Mouse (Mus musculus) spleen, adult 2 months (tissue): Measurements from ENCODE around the gene 1700067K01Rik. TPM values are rescaled to one million over a fixed set of nuclear protein-coding genes. Genes with fewer than 3 reads are reported as not detected.

Source experiments
- DNase-seq, 2 experiments: peaks; one replicate each; pipeline versions ENCODE4 v3.0.0 to v3.0.0-alpha.2; 2012 to 2021; ENCODE audit warnings: low spot score in 2 of 2, low read depth in 1 of 2
- H3K27ac ChIP-seq: fragments of 200-500 bp; 2 replicates; pipeline ENCODE4 v1.5.1; 2012; ENCODE audit warnings: low read length, inconsistent platforms; ENCODE audit not compliant: insufficient read depth
- H3K27me3 ChIP-seq: fragments of 200-500 bp; 2 replicates; pipeline ENCODE4 v1.6.1; 2012; ENCODE audit warnings: mild to moderate bottlenecking, moderate library complexity, low read length, inconsistent platforms; ENCODE audit not compliant: control insufficient read depth, insufficient read depth
- H3K36me3 ChIP-seq: fragments of 200-500 bp; 2 replicates; pipeline ENCODE4 v1.6.1; 2012; ENCODE audit warnings: mild to moderate bottlenecking, low read length, inconsistent platforms; ENCODE audit not compliant: control insufficient read depth, insufficient read depth
- H3K4me1 ChIP-seq: fragments of 200-500 bp; 2 replicates; pipeline ENCODE4 v1.6.1; 2011; ENCODE audit warnings: inconsistent platforms; ENCODE audit not compliant: control insufficient read depth, insufficient read depth, insufficient read length
- H3K4me3 ChIP-seq: fragments of 200-500 bp; 2 replicates; pipeline ENCODE4 v1.5.1; 2011; ENCODE audit warnings: mild to moderate bottlenecking, inconsistent platforms; ENCODE audit not compliant: insufficient read depth, insufficient read length; ENCODE audit errors: extremely low read depth
- CTCF ChIP-seq: fragments of 200-500 bp; IDR thresholded peaks from 2 replicates; pipeline ENCODE4 v1.5.1; 2011; ENCODE audit warnings: mild to moderate bottlenecking, inconsistent platforms; ENCODE audit not compliant: insufficient read depth, insufficient read length, insufficient replicate concordance; ENCODE audit errors: extremely low read depth
- POLR2A ChIP-seq: fragments of 200-500 bp; IDR thresholded peaks from 2 replicates; pipeline ENCODE4 v1.6.1; 2011; ENCODE audit warnings: low read depth, low read length, inconsistent platforms
- WGBS: fragments of 180-500 bp; shearing (Covaris S2); methylation state at CpG from one replicate; pipeline ENCODE4 v1.1.7; 2018; 5-methylcytosine and 5-hydroxymethylcytosine counted together
- polyA plus RNA-seq: library from polyadenylated mRNA; depleted of rRNA; stranded (reverse); fragments of >200 nt; gene quantifications from 2 replicates; pipeline ENCODE4 v1.2.3, GENCODE M21; 2012

1700067K01Rik gene
- polyA plus RNA-seq, 1 experiment, result 0.46 TPM

DNA sequence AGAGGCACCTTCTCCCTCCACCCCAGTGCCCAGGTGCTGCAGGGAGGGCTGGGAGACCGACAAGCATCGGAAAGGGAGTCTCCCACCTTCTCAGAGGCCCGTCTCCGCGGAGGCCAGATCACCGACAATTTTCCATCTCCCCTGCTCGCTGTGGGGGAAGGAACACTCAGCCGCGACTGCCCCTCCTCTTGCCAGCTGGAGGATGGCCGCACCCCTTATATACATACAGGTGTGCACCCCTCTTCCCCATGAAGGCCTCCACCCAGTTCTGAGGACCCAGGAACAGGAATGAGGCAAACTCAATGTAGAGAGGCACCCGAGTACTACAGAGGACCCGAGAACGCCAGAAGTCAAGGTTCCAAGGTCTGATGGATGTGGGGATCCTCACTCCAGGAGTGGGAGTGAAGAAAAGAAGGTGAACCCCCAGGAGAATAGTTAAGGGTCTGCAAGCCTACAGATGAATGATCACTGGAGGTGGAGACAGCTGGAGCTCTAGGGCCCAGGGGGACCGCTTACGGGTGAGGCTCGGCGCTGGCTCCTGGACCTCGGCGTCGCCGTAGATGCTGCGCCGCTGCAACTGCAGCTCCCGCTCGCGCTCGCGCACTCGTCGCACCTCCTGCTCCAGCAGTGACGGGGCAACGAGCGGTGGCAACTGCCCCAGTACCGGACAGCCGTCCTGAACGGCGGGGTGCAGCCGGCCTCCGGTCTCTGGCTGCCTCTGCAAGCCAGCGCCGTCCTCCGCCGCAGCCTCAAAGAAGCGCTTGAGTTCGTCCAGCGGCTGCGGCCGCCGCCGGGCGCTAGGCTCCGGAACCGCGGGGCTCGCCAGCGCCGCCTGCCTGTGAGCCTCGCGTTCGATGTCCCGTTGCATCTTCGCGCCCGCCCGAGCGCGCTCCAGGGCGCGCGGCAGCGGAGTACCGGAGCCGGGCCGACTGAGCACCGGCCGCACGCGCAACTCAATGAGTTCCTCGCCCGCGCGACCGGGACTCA is 9.6 kb downstream of the 1700067K01Rik start:
- 3% methylated on average over 83 of the region's 83 CpGs for WGBS
- Histone ChIP-seq H3K27me3 (peaks cover 21% of the 10 kb centered on the region), H3K4me1 (peaks cover 17% of the 10 kb centered on the region), H3K4me3 (peak overlapping the region; percentile 55; the same call in 1 of the 2 replicates), H3K36me3 (no peaks in the 10 kb centered on the region), H3K27ac (no peak overlapping the region)
- peak in 1 of 2 experiments; percentile 71 for DNase-seq
- peak; percentile 60 for TF ChIP-seq CTCF
- no peak for TF ChIP-seq POLR2A

DNA sequence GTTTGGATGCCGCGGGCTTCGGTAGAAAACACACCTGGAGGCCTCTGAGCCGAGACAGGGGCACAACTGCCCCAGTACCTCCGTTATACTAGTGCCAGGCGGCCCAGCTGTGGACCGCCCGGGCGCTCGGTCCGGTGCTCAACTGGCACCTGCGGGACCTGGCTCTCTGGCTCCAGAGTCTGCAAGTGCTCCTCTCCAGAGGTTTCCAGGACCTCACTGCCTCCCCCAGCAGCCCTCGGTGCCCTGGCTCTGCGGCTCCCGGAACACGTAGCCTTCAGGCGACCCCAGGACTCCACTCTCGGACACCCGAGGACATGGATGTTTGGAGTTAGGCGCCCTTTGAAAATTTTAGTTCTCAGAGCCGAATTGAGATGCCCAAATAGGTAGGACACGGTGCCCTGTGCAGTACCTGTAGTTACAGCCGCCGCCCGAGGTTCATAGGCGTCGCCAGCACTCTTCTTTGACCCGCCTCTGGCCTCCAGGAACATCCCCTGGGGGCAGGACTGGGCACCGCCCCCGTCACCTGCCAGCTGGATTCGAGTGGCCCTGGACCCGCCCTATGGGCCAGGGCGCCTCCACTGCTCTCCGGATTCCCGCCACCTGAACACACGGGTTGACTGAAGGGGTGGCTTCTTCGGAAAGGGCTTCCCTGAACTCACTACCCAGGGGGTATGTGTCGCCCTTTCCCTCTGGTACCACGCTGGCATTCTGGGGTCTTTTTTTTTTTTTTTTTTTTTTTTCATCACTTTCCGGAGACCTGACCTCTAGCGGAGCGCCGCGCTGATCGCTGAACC is 10.6 kb downstream of the 1700067K01Rik start, which contains the start of gene 2210011C24Rik:
TSS of gene 2210011C24Rik (minus strand) at position 467 of the 794 bp plus-strand sequence.
- Histone ChIP-seq H3K4me1 (peaks cover 17% of the 10 kb centered on the region), H3K27me3 (peaks cover 21% of the 10 kb centered on the region), H3K4me3 (peak within 1 kb of the TSS; percentile 55), H3K27ac (no peak within 1 kb of the TSS), H3K36me3 (no peaks in the 10 kb centered on the region)
- no peak for TF ChIP-seq POLR2A
- TF ChIP-seq CTCF, result no peak
- 2% methylated on average over 44 of the region's 45 CpGs for WGBS
- DNase-seq, result no peak

DNA sequence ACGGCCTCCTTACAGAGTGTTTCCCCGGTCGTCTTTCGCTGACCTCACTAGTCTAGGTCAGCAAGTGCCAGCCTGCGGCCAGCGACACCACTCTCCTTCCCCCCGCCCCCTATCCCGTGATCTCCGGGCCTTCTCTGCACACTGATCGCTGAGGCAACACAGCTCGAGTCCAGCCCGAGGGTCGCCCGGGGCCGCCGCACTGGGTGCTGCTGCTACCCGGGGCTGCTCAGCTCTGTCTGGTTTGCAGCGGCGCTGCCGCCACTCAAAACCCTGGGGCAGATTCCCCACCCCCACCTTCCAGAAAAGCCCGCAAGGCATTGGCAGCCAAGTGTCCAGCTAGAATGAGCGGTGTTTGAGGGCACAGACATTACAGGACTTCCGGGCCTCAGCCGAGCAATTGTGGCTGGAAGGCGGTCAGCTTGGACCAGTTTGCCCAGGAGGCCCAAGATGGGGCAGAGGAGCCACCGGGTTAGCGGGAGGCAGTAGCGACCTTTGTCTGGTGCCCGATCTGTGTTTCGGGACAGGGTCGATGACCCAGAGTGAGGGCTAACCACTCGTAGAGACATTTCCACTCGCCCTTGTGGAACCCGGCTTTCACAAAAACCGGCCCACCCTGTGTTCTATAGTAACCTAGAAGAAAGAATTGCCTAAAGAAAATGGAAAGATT is 11.3 kb downstream of the 1700067K01Rik start:
- DNase-seq, result no peak
- H3K36me3 ChIP-seq, result no peaks in the 10 kb centered on the region
- no peak for TF ChIP-seq POLR2A
- no peak for TF ChIP-seq CTCF
- peaks cover 17% of the 10 kb centered on the region for H3K4me1 ChIP-seq
- 25% methylated on average over 35 of the region's 35 CpGs for WGBS
- H3K27ac ChIP-seq, result no peak overlapping the region
- H3K4me3 ChIP-seq, result no peak overlapping the region
- peaks cover 21% of the 10 kb centered on the region for H3K27me3 ChIP-seq

DNA sequence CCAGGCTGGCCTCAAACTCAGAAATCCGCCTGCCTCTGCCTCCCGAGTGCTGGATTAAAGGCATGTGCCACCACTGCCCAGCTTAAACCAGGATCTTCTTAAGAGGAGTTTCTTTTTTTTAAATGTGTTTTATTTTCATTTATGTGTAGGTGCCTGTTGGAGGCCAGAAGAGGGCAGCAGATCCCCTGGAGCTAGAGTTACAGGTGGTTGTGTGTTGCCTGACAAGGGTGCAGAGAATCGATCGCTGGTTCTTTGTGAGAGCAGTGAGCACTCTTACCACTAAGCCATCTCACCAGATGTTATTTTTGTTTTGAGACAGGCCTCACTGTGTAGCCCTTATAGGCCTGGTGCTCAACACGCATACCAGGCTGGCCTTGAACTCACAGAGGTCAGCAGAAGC is 14.5 kb downstream of the 1700067K01Rik start:
- Histone ChIP-seq H3K27ac (no peak overlapping the region), H3K4me1 (peaks cover 15% of the 10 kb centered on the region), H3K4me3 (no peak overlapping the region), H3K27me3 (peaks cover 18% of the 10 kb centered on the region), H3K36me3 (no peaks in the 10 kb centered on the region)
- 94% methylated on average over 5 of the region's 5 CpGs for WGBS
- no peak for DNase-seq
- TF ChIP-seq POLR2A (no peak), CTCF (no peak)

DNA sequence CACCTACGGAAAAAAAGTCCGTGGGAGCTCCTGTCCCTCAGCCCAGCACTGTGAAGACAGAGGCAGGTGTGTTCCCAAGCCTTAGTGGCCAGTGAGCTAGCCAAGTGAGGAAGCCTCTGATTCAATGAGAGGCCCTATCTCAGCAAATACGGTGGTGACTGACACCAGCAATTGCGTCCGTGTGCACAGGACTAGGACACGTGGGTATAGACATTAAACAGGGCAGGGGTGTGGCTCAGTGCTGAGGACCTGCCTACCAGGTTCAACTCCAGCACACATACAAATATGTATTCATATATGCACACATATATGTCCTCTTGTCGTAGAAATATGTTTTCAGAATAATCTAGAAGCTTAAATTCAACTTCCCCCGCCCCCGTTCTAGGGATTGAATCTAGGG is 18.4 kb downstream of the 1700067K01Rik start:
- H3K36me3 ChIP-seq, result no peaks in the 10 kb centered on the region
- WGBS, result 60% methylated on average over 9 of the region's 9 CpGs
- no peaks in the 10 kb centered on the region; the same call in 1 of the 2 replicates for H3K27me3 ChIP-seq
- no peaks in the 10 kb centered on the region for H3K4me1 ChIP-seq
- H3K4me3 ChIP-seq, result no peak overlapping the region
- no peak overlapping the region for H3K27ac ChIP-seq
- no peak for DNase-seq
- TF ChIP-seq CTCF (no peak), POLR2A (no peak)

DNA sequence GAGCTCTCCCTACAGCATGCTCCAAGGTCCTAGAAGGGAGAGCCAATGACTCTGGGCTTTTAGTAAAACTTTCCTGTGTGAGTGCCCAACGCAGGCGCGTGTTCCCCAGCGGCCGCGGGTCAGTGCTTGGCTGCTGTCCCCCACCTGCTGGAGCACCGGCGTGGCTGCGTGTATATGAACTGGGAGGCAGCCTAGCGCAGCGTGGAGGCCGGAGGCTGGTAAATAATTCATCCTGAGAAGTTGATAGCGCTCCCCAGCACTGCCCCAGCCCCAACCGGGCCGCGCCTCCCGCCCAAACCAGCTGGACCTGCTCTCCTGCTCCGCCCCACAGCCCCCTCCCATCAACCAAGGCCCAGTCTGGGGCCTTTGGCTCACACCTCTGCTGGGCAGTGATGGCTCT is 19.8 kb downstream of the 1700067K01Rik start, which contains the start of gene Palm3:
TSS of gene Palm3 (plus strand) at position 376 of the 400 bp plus-strand sequence.
- Histone ChIP-seq H3K27me3 (peaks cover 8% of the 10 kb centered on the region), H3K4me3 (no peak within 1 kb of the TSS), H3K4me1 (peaks cover 5% of the 10 kb centered on the region; the same call in 1 of the 2 replicates), H3K27ac (no peak within 1 kb of the TSS), H3K36me3 (no peaks in the 10 kb centered on the region)
- WGBS, result 61% methylated on average over 18 of the region's 18 CpGs
- no peak for DNase-seq
- TF ChIP-seq POLR2A (no peak), CTCF (no peak)
